Mouse (Mus musculus) ovary, postnatal 36 days (tissue): ENCODE measurements around the gene Tshr.
"Not testable (repeated sequence)": the region's sequence is repeated elsewhere in the genome, so short reads cannot be mapped to it uniquely, and the experiment has no call there.

Experiments used
- DNase-seq: peaks from one replicate; pipeline ENCODE4 v3.0.0; 2022; ENCODE audit warnings: low spot score, mixed read lengths

Gene Tshr

DNA sequence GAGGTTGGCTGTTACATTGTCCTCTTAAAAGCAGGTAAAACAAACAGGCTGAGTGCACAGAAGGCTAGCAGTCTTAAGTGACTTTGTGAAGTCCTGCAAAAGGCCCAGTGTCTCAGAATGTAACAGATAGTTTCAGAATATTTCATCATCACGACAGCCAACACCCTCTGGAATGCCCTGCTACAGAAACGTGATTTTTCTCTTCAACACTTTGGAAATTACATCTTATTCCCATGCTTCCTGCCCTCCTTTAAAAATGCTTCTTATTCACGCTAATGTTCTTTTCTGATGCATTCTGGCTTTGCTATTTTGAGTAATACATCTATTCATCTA, 111.8 kb downstream of the Tshr start:
- no peak for DNase-seq

DNA sequence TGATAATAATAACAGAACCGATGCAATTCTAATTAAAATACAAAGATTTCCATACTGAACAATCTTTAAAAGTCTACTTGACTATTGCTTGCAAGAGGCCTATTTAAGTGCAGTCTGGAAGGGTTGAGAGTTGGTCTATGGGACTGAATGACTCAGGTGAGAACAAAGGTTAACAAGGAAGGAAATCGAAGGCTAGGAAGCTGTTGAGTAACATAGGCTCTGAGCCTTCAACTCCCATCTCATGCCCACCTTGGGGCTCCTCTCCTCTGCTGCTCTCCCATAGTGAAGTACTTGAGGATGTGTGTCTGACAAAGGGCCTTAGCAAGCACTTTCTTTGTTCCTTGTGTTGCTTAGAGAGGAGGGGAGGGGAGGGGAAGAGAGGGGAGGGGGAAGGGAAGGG, 116.1 kb downstream of the Tshr start:
- DNase-seq = no peak

DNA sequence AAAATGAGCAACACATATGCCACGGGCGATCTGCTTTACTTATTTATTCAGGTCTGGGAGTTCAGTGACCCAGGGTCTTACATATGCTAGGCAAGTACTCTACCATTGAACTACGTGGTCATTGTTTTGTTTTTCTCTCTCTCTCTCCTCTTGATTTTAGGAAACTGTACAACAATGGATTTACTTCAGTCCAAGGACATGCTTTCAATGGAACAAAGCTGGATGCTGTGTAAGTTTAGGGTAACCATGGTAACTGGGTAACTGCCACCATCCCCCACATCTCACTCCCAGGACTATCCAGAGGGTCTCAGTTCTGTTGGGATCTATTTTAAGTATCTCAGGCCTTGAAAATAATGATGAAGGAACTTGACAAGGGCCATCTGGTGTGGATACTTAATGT, 127.4 kb downstream of the Tshr start:
- no peak for DNase-seq

DNA sequence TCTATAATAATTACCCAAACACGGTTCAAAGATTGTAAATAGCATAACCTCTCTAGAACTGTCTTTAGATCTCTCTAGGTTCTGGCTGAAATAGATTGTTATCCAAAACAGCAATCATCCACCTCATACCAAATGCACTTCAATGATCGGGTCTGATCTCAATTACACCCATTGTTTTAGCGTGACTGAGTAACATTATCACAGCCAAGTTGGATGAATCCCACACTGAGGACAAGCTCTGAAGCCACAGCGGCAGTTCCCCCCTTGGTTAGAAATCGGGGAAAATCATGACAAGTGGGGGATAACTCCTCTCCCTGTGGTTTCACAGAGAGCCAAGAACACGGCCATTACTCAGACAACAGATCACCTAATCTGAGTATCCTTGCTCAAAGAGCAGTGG, 129.6 kb downstream of the Tshr start:
- DNase-seq = no peak

DNA sequence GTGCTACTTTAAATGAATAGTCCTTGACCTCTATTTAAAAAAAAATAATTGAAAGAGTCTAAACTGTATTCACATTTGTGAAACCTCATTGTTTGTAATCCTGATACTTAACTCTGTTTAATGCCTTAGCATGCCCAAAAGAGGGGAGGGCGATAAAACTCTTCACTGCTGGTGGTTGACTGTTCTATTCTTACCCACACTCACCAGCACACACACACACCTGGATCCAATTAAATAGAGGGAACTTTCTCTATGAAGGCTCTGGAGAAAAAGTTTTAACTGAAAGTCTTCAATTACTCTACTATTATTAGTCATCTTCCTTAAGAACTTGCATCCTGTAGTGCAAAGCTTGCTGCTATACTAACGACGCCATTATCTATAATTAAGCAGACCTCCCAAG, 133.4 kb downstream of the Tshr start:
- DNase-seq = no peak

DNA sequence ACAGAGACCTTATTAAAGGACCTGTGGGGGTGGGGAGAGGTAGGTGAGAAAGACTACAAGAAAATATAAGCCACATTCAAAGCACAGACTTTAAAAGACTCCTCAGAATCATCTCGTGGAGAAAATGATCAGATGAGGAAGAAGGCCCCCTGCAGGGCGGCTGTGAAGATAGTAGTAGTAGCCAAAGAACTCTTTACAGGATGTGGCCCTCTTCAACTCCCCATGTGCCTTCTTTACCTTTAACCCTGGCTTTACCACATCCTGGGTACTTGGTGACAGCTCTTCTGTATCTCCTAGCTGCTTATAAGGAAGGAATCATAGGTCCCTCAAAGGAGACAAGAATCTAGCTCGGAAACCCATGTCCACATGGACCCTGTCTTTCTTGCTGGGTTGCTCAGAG, 139.3 kb downstream of the Tshr start:
- no peak for DNase-seq

DNA sequence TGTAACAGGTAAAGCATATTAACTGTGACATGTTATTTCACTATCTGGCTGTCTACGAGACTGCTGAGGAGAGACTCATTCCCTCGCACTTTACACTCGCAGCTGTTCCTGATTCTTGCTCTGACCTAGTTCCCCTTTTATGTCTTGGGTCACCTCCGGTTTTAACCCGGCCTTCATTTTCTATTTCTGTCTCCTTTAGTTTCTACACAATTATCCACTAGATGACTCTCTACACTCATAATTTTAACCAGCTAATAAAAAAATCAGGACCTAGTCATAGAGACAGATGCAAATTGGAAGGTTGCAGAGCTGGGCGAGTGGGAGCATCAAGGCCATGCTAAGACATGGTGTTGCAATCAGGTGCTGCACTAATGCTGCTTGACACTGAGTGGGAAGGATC, 150.2 kb downstream of the Tshr start:
- no peak for DNase-seq

DNA sequence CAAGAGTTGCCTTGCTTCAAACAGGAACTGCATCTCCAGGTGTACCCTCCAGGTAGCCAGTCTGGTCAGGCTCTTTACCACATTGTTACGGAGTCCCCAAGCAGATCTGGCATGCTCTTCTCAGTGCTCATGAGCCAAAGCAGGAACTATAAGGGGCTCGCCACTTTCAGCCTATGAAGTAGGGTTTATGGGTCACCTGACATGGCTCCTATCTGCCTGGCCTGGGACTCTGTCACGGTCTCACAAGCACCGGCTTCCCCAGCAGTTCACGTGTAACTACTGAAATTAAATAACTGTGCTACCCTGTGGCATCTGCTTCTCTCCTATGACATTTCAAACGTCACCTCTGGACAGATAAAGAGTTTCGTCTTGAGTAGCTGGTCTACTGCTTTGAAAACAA, 155.8 kb downstream of the Tshr start:
- no peak for DNase-seq

DNA sequence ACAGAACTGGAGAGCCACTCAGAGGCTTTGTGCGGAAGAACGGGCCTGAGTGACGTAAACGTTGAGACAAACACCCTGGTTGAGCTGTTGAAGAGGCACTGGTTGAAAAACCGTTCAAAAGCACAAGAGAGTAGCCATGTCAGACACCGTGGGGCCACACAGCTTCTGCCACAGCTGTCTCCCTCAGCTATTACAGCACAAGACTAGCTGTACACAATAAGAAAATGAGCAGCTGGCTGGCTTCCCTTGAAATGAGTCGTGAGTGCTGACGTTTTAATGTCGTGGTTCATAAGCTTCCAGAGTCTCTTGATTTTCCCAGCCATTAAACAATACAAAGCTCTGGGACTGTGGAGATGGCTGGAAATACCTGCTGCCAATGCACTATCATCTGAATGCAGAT, 165.1 kb downstream of the Tshr start:
- no peak for DNase-seq

DNA sequence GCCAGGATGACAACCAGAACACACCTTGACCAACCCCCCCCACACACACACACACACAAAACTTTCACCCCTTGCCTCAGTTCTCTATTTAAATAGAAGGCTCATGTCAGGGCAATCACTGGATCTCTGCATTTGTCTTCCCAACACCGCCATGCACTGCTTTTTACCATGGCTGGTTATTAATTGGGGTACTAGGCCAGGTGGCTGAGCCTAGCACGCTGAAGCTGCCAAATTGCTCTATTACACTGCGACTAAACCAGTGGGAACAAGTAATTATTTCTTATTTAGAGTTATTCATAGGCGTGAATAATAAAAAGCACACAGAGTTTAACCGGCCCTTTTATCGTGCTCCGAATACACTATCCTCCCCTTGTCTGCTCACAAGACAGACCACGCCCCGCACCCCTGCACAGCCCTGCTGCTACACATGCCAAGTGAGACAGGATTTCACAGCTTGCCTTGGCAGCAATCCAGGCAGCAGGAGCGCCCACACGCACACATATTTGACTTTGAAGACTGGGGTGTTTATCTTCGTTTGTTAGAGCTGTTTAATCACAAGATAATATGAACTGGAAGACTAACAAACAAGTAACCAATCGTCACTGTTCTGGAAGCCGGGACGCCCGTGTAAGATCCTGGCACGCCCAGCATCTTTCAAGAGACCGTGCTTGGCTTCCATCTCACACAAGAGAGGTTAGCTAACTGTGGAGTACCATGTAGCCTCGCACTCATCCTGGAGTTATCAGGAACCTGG, 167.6 kb downstream of the Tshr start:
- DNase-seq = peak; percentile 70

DNA sequence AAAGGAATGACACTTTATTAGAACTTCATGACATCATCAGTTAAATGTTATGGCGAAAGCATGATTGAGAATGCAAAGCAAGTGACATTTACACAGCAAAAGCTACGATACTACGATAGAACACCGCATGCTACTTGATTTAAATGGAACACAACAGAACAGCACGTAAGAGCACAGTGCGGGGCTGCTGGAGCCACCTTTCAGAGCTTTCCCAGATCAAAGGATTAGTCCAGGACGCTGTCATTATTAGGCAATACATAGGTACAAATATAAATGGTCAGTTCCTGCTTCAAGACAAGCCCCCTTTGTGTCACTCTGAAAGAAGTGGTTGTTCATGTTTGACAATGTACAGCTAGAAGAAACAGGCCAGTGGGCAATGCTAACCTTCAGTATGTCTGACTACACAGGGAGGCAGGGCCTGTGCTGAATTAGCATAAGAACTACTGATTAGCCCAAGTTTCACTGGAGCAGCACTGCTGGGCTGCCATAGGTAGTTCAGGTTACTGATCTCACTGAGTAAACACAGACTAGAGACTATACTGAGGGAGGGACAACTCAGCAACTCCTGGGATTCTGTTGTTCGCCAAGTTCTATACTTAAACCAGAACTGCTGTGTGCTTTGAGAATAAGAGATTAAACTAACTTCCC, 173.1 kb downstream of the Tshr start:
- DNase-seq = not testable (repeated sequence)

DNA sequence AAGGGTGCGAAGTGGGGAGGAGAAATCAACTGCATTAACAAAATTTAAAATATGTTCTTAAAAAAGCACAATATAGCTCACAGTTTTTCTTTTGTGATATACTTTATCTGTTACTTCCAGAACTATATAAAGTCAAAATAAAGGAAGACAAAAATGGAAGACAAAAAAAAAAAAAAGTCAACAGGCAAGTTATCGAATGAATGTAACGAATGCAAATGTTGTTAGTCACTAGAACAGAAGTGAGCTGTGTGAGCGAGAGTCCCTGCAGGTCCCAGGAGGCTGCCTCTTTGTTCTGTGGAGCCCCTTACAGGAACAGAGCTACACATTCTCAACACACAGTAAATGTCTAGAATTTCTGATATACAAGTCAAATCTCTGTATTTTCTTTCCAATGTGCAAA, 173.8 kb downstream of the Tshr start:
- not testable (repeated sequence) for DNase-seq

DNA sequence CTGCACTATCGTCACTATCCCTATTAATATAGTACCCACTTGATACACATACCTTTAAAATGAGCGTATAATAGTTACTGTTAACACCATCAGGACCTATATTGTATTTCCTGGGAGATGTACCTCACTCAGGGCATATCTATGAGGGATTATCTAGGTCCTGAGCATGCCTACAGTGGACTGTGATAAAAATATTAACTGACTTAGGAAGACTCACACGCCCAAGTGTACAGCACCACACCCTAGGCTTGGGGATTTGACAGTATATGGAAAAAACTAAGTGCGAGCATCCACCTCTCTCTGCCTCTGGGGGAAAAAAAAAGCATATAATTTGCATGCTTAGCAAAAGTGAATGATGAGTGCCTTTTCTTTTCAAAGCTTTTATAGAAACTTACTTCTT, 182.8 kb downstream of the Tshr start:
- DNase-seq = no peak

DNA sequence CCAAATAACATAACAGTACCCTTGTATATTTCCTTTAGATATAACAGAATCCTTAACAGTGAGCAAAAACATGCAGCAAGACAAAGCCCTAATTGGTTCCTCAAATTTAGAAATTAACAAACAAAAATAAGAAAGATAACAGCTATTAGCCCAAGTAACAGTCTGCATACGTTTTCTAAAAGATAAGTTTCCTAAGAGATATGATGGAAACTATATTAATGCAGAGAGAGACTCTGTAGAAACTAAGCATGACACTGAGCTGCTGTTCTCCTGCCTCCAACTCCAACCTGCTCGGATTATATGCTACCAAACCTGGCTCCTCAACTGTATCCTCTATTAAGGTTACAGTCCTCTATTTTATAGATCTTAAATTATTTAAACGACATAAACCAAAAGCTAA, 184.9 kb downstream of the Tshr start:
- DNase-seq = no peak

DNA sequence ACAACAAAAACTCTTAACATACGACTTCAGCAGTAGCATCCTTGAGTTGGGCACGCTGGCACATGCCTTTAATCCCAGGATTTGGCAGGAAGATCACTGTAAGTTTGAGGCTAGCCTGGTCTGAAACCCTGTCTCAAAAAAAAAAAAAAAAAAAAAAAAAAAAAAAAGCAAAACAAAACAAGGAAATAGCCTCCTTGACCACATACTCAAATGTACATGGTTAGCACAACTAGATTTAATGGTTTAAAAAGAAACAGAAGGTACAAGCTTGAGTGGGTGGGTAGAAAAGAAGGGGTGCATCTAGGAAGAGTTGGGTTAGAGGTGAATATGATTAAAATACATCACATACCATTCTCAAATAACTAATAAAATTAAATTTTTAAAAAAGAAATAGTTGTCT, 187.3 kb downstream of the Tshr start:
- no peak for DNase-seq

DNA sequence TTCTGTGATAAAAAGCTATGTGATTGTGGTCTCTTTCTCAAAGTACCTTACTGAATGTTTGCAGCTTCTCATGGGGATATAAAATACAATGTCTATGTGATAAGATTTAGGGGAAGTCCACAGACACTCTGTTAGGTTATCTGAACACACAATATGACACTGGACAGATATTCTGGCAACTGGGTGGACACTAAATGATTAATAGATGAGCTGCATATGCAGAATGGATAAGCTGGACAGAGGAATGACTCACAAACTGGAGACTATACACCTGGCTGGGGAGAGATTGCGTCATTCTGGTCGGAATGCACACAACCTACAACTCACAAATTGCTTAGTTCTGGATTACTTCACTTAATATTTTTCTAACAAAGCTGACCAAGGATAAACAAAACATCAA, 195.3 kb downstream of the Tshr start:
- no peak for DNase-seq

DNA sequence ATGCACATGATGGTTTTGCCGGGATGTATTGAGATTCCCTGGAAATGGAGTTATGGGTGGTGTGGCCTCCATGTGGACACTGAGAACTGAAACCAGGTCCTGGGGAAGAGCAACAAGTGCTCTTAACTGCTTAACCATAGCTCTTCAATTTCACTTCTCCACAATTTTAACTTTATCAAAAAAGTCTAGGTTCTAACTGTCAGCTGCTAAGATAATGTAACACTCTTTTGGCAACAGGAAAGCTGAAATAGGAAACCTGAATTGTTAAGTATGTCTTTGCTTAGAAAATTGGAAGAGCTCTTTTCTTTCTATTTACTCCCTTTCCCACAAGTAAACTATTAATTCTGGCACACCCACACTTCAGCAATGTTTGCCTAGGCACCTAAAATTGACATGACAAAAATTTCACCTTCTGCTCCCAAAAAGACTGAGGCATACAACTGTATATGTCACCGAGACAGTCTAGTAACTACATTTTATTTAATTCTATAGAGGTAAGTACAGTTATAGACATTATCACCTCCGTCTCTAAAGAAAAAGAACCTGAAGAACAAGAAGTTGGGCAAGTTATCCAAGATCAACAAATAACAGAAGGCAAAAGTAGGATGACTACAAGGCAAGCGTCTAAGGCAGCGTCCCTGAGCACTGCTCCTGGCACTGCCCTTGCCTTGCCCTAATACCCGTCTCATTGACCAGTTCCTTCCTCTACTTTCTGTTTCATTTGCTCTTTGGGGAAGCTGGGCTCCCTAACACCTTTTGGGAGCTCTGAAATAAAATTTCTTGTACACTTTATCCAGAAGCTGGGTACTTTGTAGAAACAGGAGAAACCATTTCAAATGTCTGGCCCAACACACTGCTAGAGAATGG, 197.1 kb downstream of the Tshr start:
- DNase-seq = no peak

DNA sequence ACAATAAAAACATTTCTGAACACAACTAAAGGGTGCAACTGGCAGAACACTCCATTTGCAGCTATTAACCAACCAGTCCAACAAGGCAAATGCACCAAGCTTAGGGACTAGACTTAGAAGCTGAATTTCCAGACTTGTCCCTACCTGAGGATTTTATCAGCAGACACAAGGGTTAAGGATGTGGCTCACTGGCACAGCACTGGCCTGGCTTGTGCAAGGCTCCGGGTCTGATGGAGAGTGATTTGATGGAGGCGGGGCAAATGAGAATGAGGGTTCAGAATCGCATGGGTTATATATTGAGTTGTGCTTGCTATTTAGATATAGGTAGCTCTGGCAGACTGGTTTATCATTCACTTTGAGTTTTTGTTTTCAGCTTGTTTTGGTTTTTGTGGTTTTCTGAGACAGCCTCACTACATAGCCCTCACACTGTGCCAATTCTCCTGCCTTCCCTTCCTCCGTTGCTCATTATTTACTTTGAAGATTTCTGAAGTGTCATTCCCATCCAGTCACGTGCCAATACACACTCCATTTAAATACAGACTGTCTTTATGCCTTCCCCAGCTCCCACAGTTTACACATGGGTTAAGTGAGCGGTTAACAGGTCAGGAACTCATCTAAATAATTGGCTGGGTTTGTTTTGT, 198.1 kb downstream of the Tshr start:
- DNase-seq = no peak

DNA sequence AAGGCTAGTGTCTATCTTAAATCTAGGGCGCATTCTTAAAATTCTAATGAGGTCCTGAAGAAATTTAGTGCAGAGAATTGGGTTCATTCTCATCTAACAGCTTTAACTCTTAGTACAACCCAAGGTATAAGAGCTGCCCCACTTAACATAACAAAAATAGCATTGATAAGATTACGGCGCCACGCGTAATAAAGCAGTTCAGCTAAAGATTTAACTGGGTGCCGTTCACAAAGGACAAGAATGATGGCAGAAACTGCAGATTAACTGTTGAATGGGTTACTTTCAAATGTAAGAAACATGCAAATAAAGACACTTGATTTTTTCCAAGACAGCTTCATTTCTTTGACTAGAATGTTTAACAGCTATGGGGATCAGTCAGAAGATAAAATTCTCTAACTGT, 199.0 kb downstream of the Tshr start:
- no peak for DNase-seq

DNA sequence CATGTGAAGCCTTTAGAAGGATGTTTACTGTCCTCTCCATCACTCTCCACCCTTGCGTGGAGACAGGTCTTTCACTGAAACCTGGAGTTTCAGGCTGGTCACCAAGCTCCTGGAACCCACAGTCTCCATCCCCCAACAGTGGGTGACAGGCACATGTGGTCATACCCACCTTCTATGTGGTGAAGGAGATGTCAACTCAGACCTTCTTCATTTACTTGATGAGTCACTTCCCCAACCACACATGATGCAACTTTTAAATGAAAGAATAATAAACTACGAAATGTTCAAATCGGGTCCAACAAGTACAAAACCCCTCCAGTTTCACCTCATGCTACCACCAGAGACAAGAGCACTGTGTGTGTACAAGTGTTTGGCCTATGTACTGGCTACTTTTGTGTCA, 200.8 kb downstream of the Tshr start:
- no peak for DNase-seq

DNA sequence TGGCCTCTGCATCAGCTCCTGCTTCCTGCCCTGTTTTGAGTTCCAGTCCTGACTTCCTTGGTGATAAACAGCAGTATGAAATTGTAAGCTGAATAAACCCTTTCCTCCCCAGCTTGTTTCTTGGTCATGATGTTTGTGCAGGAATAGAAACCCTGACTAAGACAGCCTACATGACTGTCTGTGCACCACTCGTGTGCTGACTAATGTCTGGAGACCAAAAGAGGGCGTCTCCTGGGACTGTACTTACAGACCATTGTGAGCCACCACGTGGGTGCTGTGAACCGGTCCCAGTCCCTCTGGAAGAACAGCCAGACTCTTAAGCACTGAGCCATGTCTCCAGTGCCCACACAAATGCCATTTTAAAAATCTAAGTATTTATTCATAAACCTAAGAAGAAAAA, 201.5 kb downstream of the Tshr start:
- not testable (repeated sequence) for DNase-seq

DNA sequence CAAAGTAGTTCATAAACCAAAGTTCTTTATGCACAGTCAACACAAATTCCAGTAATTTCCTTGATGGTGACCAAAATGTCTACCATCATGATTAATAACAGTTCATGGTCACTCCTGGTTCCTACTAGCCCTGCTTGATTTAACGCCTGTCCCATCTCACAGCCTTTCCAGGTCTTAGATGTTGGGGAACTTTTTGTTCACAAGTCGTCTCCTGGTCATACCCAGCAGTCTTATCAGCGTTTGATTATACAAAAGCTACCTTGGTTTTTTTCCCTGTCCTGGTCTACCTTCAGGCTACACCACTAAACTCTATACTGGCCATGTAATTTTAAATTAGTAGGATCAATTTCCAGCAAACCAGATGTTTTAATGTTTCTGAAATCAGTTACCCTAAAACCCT, 202.7 kb downstream of the Tshr start:
- DNase-seq = no peak
